Mouse (Mus musculus) liver, embryonic 14.5 days (tissue): Measurements from ENCODE around the gene Baz2b.

Source experiments
- CTCF ChIP-seq: IDR thresholded peaks from 2 replicates; pipeline ENCODE4 v1.5.1; 2016; ENCODE audit warnings: antibody characterized with exemption, low read depth, control low read depth
- EP300 ChIP-seq: IDR thresholded peaks from 2 replicates; pipeline ENCODE4 v1.6.1; 2016; ENCODE audit warnings: antibody characterized with exemption, low read depth

GRCm38 (mm10) chr2:60021138-60021537 is 188.5 kb downstream of the Baz2b start:
- TF ChIP-seq CTCF (no peak), EP300 (no peak)
